Mouse (Mus musculus) stomach, postnatal 0 days (tissue): ENCODE results near the gene Aox3.

ENCODE experiments used
- CTCF ChIP-seq: IDR thresholded peaks from 2 replicates; pipeline ENCODE4 v1.5.1; 2016; ENCODE audit warnings: antibody characterized with exemption, low read depth, mild to moderate bottlenecking, moderate library complexity
- EP300 ChIP-seq: optimal IDR thresholded peaks from 2 replicates; pipeline ENCODE3; 2016; ENCODE audit warnings: antibody characterized with exemption

DNA sequence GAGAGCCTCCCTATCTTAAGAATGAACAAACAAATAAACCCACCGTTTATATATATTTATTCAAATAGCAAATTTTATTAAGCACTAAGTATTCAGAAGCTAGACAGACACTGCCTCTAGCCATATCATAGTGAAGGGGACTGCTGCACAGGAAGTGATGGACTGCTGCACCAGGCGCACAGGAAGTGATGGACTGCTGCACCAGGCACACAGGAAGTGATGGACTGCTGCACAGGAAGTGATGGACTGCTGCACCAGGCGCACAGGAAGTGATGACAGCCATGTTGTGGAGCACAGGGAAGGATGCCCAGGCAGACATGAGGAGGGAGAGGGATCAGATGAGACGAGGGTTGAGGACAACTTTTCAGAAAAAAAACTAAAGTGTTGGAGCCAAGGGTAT, 102.4 kb downstream of the Aox3 start:
- no peak for TF ChIP-seq CTCF
- TF ChIP-seq EP300 = no peak
